Mouse (Mus musculus) stomach, postnatal 0 days (tissue): ENCODE results near the gene Tmem39b.

ENCODE experiments used
- CTCF ChIP-seq: IDR thresholded peaks from 2 replicates; pipeline ENCODE4 v1.5.1; 2016; ENCODE audit warnings: antibody characterized with exemption, low read depth, mild to moderate bottlenecking, moderate library complexity
- EP300 ChIP-seq: optimal IDR thresholded peaks from 2 replicates; pipeline ENCODE3; 2016; ENCODE audit warnings: antibody characterized with exemption

GRCm38 (mm10) chr4:129631867-129632266 lies 64.8 kb downstream of the Tmem39b start:
- no peak for TF ChIP-seq CTCF
- no peak for TF ChIP-seq EP300
